Mouse (Mus musculus) heart, embryonic 10.5 days (tissue): Measurements from ENCODE around the gene Hs3st6. TPM values are rescaled to one million over a fixed set of nuclear protein-coding genes. Genes with fewer than 3 reads are reported as not detected.

ENCODE experiments used
- DNase-seq: peaks from one replicate; pipeline ENCODE4 v3.0.0-alpha.2; 2017; ENCODE audit warnings: low spot score
- H3K27ac ChIP-seq: fragments of 300-500 bp; sonication (generic); 2 replicates; pipeline ENCODE4 v1.5.1; 2016; ENCODE audit warnings: mild to moderate bottlenecking
- H3K27me3 ChIP-seq: fragments of 300-500 bp; sonication (generic); 2 replicates; pipeline ENCODE4 v1.6.1; 2016; ENCODE audit warnings: mild to moderate bottlenecking; ENCODE audit not compliant: poor library complexity, insufficient read depth, severe bottlenecking
- H3K36me3 ChIP-seq: fragments of 300-500 bp; sonication (generic); 2 replicates; pipeline ENCODE4 v1.6.1; 2016; ENCODE audit warnings: mild to moderate bottlenecking, moderate library complexity
- H3K4me1 ChIP-seq: fragments of 300-500 bp; sonication (generic); 2 replicates; pipeline ENCODE4 v1.6.1; 2016; ENCODE audit warnings: mild to moderate bottlenecking
- H3K4me3 ChIP-seq: fragments of 300-500 bp; sonication (generic); 2 replicates; pipeline ENCODE4 v1.5.1; 2016; ENCODE audit warnings: mild to moderate bottlenecking, moderate library complexity
- H3K9me3 ChIP-seq: fragments of 300-500 bp; sonication (generic); 2 replicates; pipeline ENCODE4 v1.6.1; 2016; ENCODE audit warnings: mild to moderate bottlenecking, moderate library complexity
- WGBS: fragments of 180-500 bp; shearing (Covaris S2); methylation state at CpG from one replicate; pipeline ENCODE4 v1.1.7; 2016; 5-methylcytosine and 5-hydroxymethylcytosine counted together
- polyA plus RNA-seq: library from polyadenylated mRNA; unstranded; fragments of >200 nt; fragmentation: Nextera tagmentation; extraction: Ambion mirVana; gene quantifications from 2 replicates; pipeline ENCODE4 v1.2.1, GENCODE M21; 2016

Hs3st6 gene
- polyA plus RNA-seq, 1 experiment from 2014 or later, result 0.80 TPM

- 87% methylated on average over 4 of the region's 4 CpGs for WGBS
- Histone ChIP-seq H3K27ac (no peak overlapping the region), H3K27me3 (peaks cover 9% of the 10 kb centered on the region; the same call in 1 of the 2 replicates), H3K4me1 (peaks cover 15% of the 10 kb centered on the region), H3K9me3 (no peaks in the 10 kb centered on the region), H3K36me3 (no peaks in the 10 kb centered on the region), H3K4me3 (no peak overlapping the region)
- DNase-seq, result no peak
Observed at GRCm38 (mm10) chr17:24799476-24799875, 46.7 kb downstream of the Hs3st6 start.

- 65% methylated on average over 3 of the region's 3 CpGs for WGBS
- H3K9me3 ChIP-seq, result no peaks in the 10 kb centered on the region
- peak; percentile 9 for DNase-seq
Observed at GRCm38 (mm10) chr17:24800524-24800923, 47.7 kb downstream of the Hs3st6 start.

GRCm38 (mm10) chr17:24803952-24804951, 51.5 kb downstream of the Hs3st6 start, which contains the start of gene Meiob:
Gene Meiob (plus strand): TSS chr17:24804289.
- no peaks in the 10 kb centered on the region for H3K9me3 ChIP-seq
- DNase-seq, result peak; percentile 91
- H3K27ac ChIP-seq, result peak within 1 kb of the TSS; percentile 76
- H3K36me3 ChIP-seq, result no peaks in the 10 kb centered on the region
- peak within 1 kb of the TSS; percentile 77 for H3K4me3 ChIP-seq
- WGBS, result under 1% methylated on average over 71 of the region's 71 CpGs
- peaks cover 45% of the 10 kb centered on the region for H3K27me3 ChIP-seq
- peaks cover 10% of the 10 kb centered on the region for H3K4me1 ChIP-seq

More at GRCm38 (mm10) chr17:24800524-24800923, 47.7 kb downstream of the Hs3st6 start:
- no peak overlapping the region for H3K27ac ChIP-seq
- H3K4me3 ChIP-seq, result no peak overlapping the region
- H3K36me3 ChIP-seq, result no peaks in the 10 kb centered on the region
- peaks cover 19% of the 10 kb centered on the region for H3K27me3 ChIP-seq
- peaks cover 18% of the 10 kb centered on the region for H3K4me1 ChIP-seq

Other genes starting within 250 kb of the Hs3st6 start
- gene Traf7, start 225.1 kb upstream of the Hs3st6 start, polyA plus RNA-seq, result 93.5 and 95.9 TPM in 2 replicates
- 1.3 and 2.3 TPM in 2 replicates for gene Rab26, start 218.8 kb upstream of the Hs3st6 start, polyA plus RNA-seq
- gene Pkd1, start 203.2 kb upstream of the Hs3st6 start, polyA plus RNA-seq, result 12.3 and 13.9 TPM in 2 replicates
- 56.9 and 66.4 TPM in 2 replicates for gene Tsc2, start 120.4 kb upstream of the Hs3st6 start, polyA plus RNA-seq
- gene Nthl1, start 120.3 kb upstream of the Hs3st6 start, polyA plus RNA-seq, result 15.0 and 19.8 TPM in 2 replicates
- 51.5 and 51.9 TPM in 2 replicates for gene Slc9a3r2, start 102.7 kb upstream of the Hs3st6 start, polyA plus RNA-seq
- 0.28 TPM in 1 of 2 replicates, not detected in the other for gene Npw, start 94.5 kb upstream of the Hs3st6 start, polyA plus RNA-seq
- gene Zfp598, start 83.3 kb upstream of the Hs3st6 start, polyA plus RNA-seq, result 22.3 and 26.2 TPM in 2 replicates
- gene Syngr3, start 63.0 kb upstream of the Hs3st6 start, polyA plus RNA-seq, result 0.54 and 1.5 TPM in 2 replicates
- 38.3 and 49.4 TPM in 2 replicates for gene Gfer, start 56.8 kb upstream of the Hs3st6 start, polyA plus RNA-seq
- 0.78 and 0.79 TPM in 2 replicates for gene Noxo1, start 56.8 kb upstream of the Hs3st6 start, polyA plus RNA-seq
- 79.1 and 100 TPM in 2 replicates for gene Tbl3, start 45.3 kb upstream of the Hs3st6 start, polyA plus RNA-seq
- gene Rnf151, start 34.9 kb upstream of the Hs3st6 start, polyA plus RNA-seq, result 0.20 and 0.33 TPM in 2 replicates
- 1,171 and 1,258 TPM in 2 replicates for gene Rps2, start 34.9 kb upstream of the Hs3st6 start, polyA plus RNA-seq
- 342 and 383 TPM in 2 replicates for gene Ndufb10, start 28.5 kb upstream of the Hs3st6 start, polyA plus RNA-seq
- 0.39 and 1.3 TPM in 2 replicates for gene Rpl3l, start 25.2 kb upstream of the Hs3st6 start, polyA plus RNA-seq
- gene Msrb1, start 16.3 kb upstream of the Hs3st6 start, polyA plus RNA-seq, result 17.8 and 19.7 TPM in 2 replicates
- gene Meiob, start 51.3 kb downstream of the Hs3st6 start, polyA plus RNA-seq, result not detected in 2 replicates
- gene Hagh, start 87.2 kb downstream of the Hs3st6 start, polyA plus RNA-seq, result 38.9 and 49.0 TPM in 2 replicates
- 31.4 and 37.8 TPM in 2 replicates for gene Fahd1, start 97.4 kb downstream of the Hs3st6 start, polyA plus RNA-seq
- gene Igfals, start 113.0 kb downstream of the Hs3st6 start, polyA plus RNA-seq, result 0.21 and 0.85 TPM in 2 replicates
- gene Nubp2, start 133.4 kb downstream of the Hs3st6 start, polyA plus RNA-seq, result 59.1 and 71.0 TPM in 2 replicates
- 31.1 and 36.1 TPM in 2 replicates for gene Spsb3, start 133.7 kb downstream of the Hs3st6 start, polyA plus RNA-seq
- 25.6 and 28.0 TPM in 2 replicates for gene Eme2, start 142.1 kb downstream of the Hs3st6 start, polyA plus RNA-seq
- gene Mrps34, start 142.1 kb downstream of the Hs3st6 start, polyA plus RNA-seq, result 109 and 117 TPM in 2 replicates
- 30.5 and 41.4 TPM in 2 replicates for gene Nme3, start 143.5 kb downstream of the Hs3st6 start, polyA plus RNA-seq
- gene Mapk8ip3, start 184.0 kb downstream of the Hs3st6 start, polyA plus RNA-seq, result 36.3 and 42.6 TPM in 2 replicates
- 212 and 255 TPM in 2 replicates for gene Jpt2, start 207.7 kb downstream of the Hs3st6 start, polyA plus RNA-seq